Mouse (Mus musculus) testis, adult 2 months (tissue): ENCODE data around the gene Rarb. TPM values are rescaled to one million over a fixed set of nuclear protein-coding genes. Genes with fewer than 3 reads are reported as not detected.

Experiments
- H3K27ac ChIP-seq: fragments of 200-500 bp; 2 replicates; pipeline ENCODE4 v1.5.1; 2012; ENCODE audit warnings: low read depth, low read length; ENCODE audit not compliant: control insufficient read depth, insufficient read depth
- H3K27me3 ChIP-seq: fragments of 200-500 bp; 2 replicates; pipeline ENCODE4 v1.6.1; 2012; ENCODE audit warnings: mild to moderate bottlenecking, low read length, moderate library complexity; ENCODE audit not compliant: control insufficient read depth, insufficient read depth
- H3K36me3 ChIP-seq: fragments of 200-500 bp; 2 replicates; pipeline ENCODE4 v1.6.1; 2012; ENCODE audit warnings: mild to moderate bottlenecking, low read length; ENCODE audit not compliant: control insufficient read depth, insufficient read depth
- H3K4me1 ChIP-seq: fragments of 200-500 bp; 2 replicates; pipeline ENCODE4 v1.6.1; 2012; ENCODE audit warnings: low read length; ENCODE audit not compliant: control insufficient read depth, insufficient read depth
- H3K4me3 ChIP-seq: fragments of 200-500 bp; 2 replicates; pipeline ENCODE4 v1.5.1; 2012; ENCODE audit warnings: low read depth, mild to moderate bottlenecking, low read length, moderate library complexity, mixed read lengths; ENCODE audit not compliant: control insufficient read depth
- CTCF ChIP-seq: fragments of 200-500 bp; IDR thresholded peaks from 2 replicates; pipeline ENCODE4 v1.5.1; 2012; ENCODE audit warnings: low read depth, mild to moderate bottlenecking, inconsistent platforms, low read length, moderate library complexity; ENCODE audit not compliant: control insufficient read depth, insufficient read depth, insufficient replicate concordance
- POLR2A ChIP-seq: fragments of 200-500 bp; IDR thresholded peaks from 2 replicates; pipeline ENCODE4 v1.6.1; 2012; ENCODE audit warnings: low read depth, mild to moderate bottlenecking, inconsistent platforms, low read length, moderate library complexity; ENCODE audit not compliant: control insufficient read depth
- polyA plus RNA-seq: library from polyadenylated mRNA; depleted of rRNA; stranded (reverse); fragments of >200 nt; gene quantifications from 2 replicates; pipeline ENCODE4 v1.2.3, GENCODE M21; 2012

The Rarb gene
- polyA plus RNA-seq, 1 experiment, result 5.6 TPM

DNA sequence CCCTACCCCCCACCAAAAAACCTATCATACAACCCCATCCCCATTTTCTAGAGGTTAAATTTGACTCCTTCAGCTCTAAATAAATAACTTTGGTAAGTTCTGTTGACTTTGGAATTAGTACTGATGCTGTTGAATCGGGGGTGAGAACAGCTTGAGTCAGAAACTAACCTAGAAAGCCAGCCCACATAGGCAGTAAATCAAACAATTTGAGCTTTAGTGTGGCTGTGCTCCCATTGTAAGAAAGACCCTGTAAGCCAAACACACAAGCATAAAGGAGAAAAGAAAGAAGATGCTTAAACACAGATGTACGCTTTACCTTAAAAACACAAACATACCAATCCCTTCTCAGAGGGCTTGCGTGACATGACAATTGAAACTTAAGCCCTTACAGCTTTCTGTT, 140.6 kb downstream of the Rarb start:
- Histone ChIP-seq H3K4me3 (no peak overlapping the region), H3K36me3 (no peaks in the 10 kb centered on the region), H3K4me1 (no peaks in the 10 kb centered on the region), H3K27me3 (no peaks in the 10 kb centered on the region), H3K27ac (no peak overlapping the region)
- TF ChIP-seq POLR2A (no peak), CTCF (no peak)

DNA sequence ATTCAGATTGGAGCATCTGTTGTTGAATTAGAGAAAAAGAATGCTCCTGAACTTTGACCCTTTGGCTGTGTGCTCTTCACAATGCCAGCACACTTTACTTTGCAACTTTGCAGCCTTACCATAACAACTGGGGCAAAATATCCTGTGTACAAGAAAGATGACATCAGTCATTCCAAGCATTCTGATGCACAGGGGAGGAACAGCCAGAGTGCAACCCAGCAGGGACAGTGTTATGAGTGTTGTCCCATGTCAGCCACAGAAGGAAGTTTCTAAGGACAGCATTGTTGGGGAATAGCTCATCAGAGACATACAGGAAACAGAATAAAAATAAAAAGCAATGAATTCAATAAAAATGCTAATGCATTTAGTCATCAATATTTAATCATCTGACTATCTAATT, 141.9 kb downstream of the Rarb start:
- no peak overlapping the region for H3K27ac ChIP-seq
- TF ChIP-seq POLR2A (no peak), CTCF (no peak)
- H3K4me1 ChIP-seq, result no peaks in the 10 kb centered on the region
- H3K27me3 ChIP-seq, result no peaks in the 10 kb centered on the region
- H3K36me3 ChIP-seq, result no peaks in the 10 kb centered on the region
- no peak overlapping the region for H3K4me3 ChIP-seq

DNA sequence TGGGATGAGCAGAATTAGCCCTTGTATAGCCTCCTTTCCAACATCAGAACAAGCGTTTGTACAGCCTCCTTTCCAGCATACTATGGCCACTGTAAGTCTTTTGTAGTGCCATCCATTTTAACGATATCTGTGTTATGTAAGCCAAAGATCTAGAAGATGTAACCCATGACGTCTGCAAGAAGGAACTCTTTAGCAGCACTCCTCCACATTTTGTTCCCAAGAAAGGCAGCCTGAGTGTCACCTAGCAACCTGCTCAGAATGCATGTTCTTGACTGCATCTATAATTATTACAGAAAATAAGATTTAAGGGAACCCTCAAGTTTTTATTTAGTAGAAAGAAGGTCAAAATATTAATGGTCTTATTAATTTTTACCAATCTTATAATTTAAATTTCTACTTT, 148.4 kb downstream of the Rarb start:
- Histone ChIP-seq H3K36me3 (no peaks in the 10 kb centered on the region), H3K27ac (no peak overlapping the region), H3K4me3 (no peak overlapping the region), H3K27me3 (no peaks in the 10 kb centered on the region), H3K4me1 (no peaks in the 10 kb centered on the region)
- no peak for TF ChIP-seq POLR2A
- TF ChIP-seq CTCF, result no peak

DNA sequence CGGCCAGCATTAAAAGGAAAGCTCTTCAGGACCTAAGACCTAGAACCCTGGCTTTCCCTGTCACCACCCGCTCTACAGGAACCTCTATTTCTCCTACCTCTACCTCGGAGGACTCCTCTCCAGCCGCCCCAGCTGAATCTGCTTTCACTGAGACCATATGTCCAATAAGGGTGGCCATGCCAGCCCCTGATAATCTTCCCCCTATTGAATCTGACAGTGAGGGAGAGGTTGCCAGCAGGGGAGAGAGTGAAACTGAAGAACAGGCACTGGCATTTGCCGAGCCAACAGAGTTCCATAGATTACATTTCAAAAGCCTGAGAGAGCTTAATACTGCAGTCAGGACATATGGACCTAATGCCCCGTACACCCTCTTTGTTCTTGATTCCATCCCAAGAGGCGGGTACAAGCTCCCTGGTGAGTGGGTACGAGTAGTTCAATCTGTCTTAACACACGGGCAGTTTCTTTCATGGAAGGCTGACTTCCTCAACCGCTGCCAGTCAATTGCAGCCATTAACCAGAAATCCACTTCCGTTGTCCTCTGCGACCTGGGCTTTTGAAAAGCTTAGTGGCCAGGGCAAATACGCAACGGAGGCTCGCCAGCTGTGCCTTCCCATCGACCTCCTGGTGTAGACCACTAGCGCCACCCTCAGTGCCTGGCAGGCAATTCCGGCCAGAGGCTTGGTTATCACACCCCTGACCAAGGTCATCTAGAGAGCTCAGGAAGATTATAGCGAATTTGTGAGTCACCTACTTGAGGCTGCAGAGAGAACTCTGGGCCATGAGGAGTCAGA, 179.6 kb downstream of the Rarb start:
- Histone ChIP-seq H3K27ac (no peak overlapping the region), H3K4me1 (no peaks in the 10 kb centered on the region), H3K4me3 (no peak overlapping the region), H3K27me3 (no peaks in the 10 kb centered on the region), H3K36me3 (no peaks in the 10 kb centered on the region)
- no peak for TF ChIP-seq CTCF
- TF ChIP-seq POLR2A, result no peak

DNA sequence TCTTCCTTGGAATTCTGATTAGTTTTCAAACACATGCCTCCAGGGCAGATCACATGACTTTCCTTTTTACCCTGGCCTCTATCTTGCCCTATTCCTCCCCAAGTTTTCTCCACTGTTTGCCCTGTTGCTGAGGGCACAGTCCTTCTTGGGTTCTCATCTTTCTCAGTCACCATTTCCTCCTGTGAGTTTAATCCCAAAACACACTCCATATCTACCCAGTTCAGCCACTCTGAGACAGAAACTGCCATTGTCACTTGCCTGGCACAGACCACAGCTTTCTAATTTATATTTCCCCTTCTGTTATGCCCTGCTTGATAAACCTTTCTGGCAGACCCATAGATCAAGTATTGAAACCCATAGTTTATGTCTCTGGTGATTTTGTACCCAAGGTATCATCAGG, 205.0 kb downstream of the Rarb start:
- no peaks in the 10 kb centered on the region for H3K4me1 ChIP-seq
- no peaks in the 10 kb centered on the region for H3K36me3 ChIP-seq
- H3K27me3 ChIP-seq, result no peaks in the 10 kb centered on the region
- TF ChIP-seq CTCF (no peak), POLR2A (no peak)
- H3K4me3 ChIP-seq, result no peak overlapping the region
- H3K27ac ChIP-seq, result no peak overlapping the region

DNA sequence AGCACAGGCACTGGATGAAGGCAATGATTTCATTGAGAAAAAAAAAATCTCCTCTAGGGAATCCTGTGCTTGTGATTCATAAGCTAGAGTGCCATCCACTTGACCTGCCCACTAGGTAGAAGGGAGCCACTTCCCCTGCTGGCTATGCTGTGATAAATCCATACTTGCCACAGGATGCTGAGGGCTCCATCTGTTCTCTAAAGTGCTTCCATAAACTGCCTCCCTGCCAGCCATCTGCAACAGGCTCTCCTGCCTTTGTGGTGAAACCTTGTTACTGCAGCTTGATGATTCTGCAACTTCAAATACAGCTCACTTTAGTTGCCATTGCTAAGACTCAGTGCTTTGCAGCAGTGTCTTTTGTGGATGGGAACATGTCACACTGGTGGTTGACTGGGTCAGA, 213.5 kb downstream of the Rarb start:
- H3K27me3 ChIP-seq, result no peaks in the 10 kb centered on the region
- H3K4me3 ChIP-seq, result no peak overlapping the region
- H3K27ac ChIP-seq, result no peak overlapping the region
- TF ChIP-seq POLR2A, result no peak
- no peak for TF ChIP-seq CTCF
- no peaks in the 10 kb centered on the region for H3K4me1 ChIP-seq
- H3K36me3 ChIP-seq, result no peaks in the 10 kb centered on the region

DNA sequence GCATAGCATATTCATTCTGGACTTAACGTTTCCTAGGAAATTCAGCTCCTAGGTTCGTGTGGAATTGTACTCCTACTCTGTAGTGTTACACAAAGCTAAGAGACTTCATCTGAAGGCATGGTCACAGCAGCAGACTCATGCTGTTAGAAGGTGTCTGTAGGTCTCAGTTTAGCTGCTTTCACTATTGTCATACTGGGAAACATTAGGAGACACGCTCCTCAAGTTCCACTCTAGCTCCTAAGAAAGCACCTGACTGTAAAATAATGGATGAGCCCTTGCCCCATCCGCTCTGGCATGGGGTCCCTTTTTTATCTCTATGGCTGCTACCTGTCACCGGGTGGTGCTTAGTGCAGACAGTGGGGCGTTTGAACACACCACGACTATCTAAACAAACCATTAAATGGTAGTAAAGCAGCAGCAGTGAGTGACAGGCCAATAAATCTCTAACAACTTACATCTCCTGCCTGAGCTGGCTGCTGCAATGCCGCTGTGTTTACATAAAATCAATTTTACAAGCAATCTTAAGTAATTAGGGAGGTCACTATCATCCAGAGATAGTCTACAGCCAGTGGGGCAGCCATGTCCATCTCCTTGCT, 214.4 kb downstream of the Rarb start:
- Histone ChIP-seq H3K27me3 (no peaks in the 10 kb centered on the region), H3K4me3 (no peak overlapping the region), H3K27ac (no peak overlapping the region), H3K4me1 (no peaks in the 10 kb centered on the region), H3K36me3 (no peaks in the 10 kb centered on the region)
- TF ChIP-seq CTCF, result no peak
- TF ChIP-seq POLR2A, result no peak
